8 mouse cellular contexts compared by ENCODE assay signal in the genomic region with DNA sequence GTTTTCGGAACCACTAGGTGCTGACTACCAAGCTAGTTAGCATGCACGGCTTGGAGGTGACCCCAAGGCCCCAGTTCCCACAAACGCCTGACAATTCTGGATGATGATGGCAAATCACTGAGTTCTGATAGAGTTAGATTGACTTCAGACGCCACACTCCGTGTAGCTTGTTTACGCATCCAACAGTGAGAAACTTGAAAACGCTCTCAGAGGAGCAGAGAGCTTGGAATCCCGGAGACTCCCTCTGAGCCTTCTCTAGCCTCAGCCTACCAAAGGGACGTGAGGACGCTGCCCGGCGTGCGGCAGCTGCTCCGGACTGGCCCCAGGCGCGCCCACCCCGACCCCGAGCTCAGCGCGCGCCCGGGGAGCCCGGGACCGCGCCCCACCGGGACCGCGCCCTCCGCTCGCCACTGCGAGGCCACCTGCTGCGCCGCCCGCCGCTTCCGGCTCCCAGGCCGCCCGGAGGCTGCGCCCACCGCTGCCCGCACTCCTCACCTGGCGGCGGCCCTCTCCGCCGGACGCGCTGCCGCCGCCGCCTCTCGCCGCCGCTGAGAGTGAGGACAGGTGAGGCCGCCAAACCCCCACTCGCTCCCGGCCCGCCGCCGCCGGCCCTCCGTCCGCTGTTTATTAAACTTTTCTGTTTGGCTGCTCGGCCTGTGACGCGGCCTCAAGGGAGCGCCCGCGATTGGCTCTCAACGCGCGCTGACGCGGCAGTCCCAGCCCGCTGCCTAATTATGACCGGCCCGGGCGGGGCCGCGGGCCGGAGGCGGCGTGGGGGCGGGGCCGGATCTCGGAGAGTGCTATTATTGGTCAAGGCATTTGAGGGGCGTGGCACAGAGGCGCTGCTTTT. TPM values are rescaled to one million over a fixed set of nuclear protein-coding genes. Genes with fewer than 3 reads are reported as not detected.
DNase-seq lines count a peak whose midpoint lies in the region; ATAC-seq and TF ChIP-seq lines count a peak whose summit lies in the region.

A gene (minus strand): TSS at position 709 of the 850 bp plus-strand sequence.

- ATAC-seq in hindbrain, postnatal 0 days: peak; percentile 99
- peak; percentile 88 for ATAC-seq in megakaryocyte, adult 5-6 weeks (ENCODE audit: poor library complexity, severe bottlenecking)

- no peaks in the 10 kb centered on the region for H3K36me3 ChIP-seq in hindbrain, postnatal 0 days (ENCODE audit: insufficient read depth, low read length)

- H3K27ac ChIP-seq in gastrocnemius, adult 2 months: peak within 1 kb of the TSS; percentile 96
- H3K27ac ChIP-seq in hindbrain, postnatal 0 days: peak within 1 kb of the TSS; percentile 71; the same call in 1 of the 2 replicates
- peak within 1 kb of the TSS; percentile 72 for H3K27ac ChIP-seq in left cerebral cortex, adult 2 months

- under 1% methylated on average over 77 of the region's 87 CpGs for WGBS in hindbrain, postnatal 0 days

- no peaks in the 10 kb centered on the region for H3K9me3 ChIP-seq in hindbrain, postnatal 0 days (ENCODE audit: low read length)

- H3K4me3 ChIP-seq in gastrocnemius, adult 2 months: peak within 1 kb of the TSS; percentile 73
- peak within 1 kb of the TSS; percentile 95 for H3K4me3 ChIP-seq in hindbrain, postnatal 0 days (ENCODE audit: low read length)
- peak within 1 kb of the TSS; percentile 55 for H3K4me3 ChIP-seq in left cerebral cortex, adult 2 months

- H3K27me3 ChIP-seq in hindbrain, postnatal 0 days (ENCODE audit: insufficient read depth, low read length): no peaks in the 10 kb centered on the region

- TF ChIP-seq CTCF in gastrocnemius, adult 2 months (IDR thresholded peaks at IDR 0.05): no peak
- no peak for TF ChIP-seq CTCF in hindbrain, postnatal 0 days (IDR thresholded peaks at IDR 0.05; ENCODE audit: low read depth)
- no peak; the same call in 1 of the 2 replicates for TF ChIP-seq CTCF in left cerebral cortex, adult 2 months (IDR thresholded peaks at IDR 0.05)

- H3K4me1 ChIP-seq in hindbrain, postnatal 0 days (ENCODE audit: insufficient read depth, low read length): 0 out of 2 replicates have a peak, but pooled peaks cover 7% of the 10 kb centered on the region

- peak; percentile 85 for DNase-seq in WW6 (ENCODE audit: low read depth, low spot score)
- peak; percentile 96 to 98 for DNase-seq in cerebellum, postnatal 4 days (ENCODE audit: low spot score in 2 of 2)
- DNase-seq in gastrocnemius, adult 2 months: peak; percentile 99
- peak; percentile 99 for DNase-seq in hindbrain, postnatal 0 days (ENCODE audit: low spot score)
- peak; percentile 98 to 99 for DNase-seq in left cerebral cortex, adult 2 months (ENCODE audit: extremely low spot score in 1 of 2, low spot score in 2 of 2)
- peak; percentile 97 to 98 for DNase-seq in right cerebral cortex, adult 2 months (ENCODE audit: low spot score in 2 of 2)
- DNase-seq in urinary bladder, postnatal 14 days (ENCODE audit: low spot score): peak; percentile 99

- peak within 1 kb of the TSS; percentile 85 for H3K4me2 ChIP-seq in hindbrain, postnatal 0 days (ENCODE audit: low read depth, low read length)

- intact Hi-C loops in gastrocnemius, adult 2 months (cut with DNase I): loop anchor here (5.0 to 10.0 kb wide), 2 partner anchors 85 to 797 kb away; a partner anchor contains a TSS
- intact Hi-C loops in left cerebral cortex, adult 2 months (cut with DNase I): loop anchor here (1.0 kb wide), 1 partner anchor 60 kb away; no protein-coding TSS in a partner anchor

- H3K9ac ChIP-seq in hindbrain, postnatal 0 days (replicated peaks; ENCODE audit: low read length): peak within 1 kb of the TSS; percentile 56

RNA-seq across cellular contexts. Expression of the gene that starts here (rescaled TPM):
- 100 to 1,000 TPM in 1 of 2 experiments, 10 to 100 TPM in 1; 97.9 to 110 TPM for total RNA-seq in gastrocnemius, adult 2 months (2021)
- total RNA-seq in hindbrain, postnatal 0 days (2014; rRNA removed): 82.5 and 104 TPM in 2 replicates
- 141 and 152 TPM in 2 replicates for polyA plus RNA-seq in hindbrain, postnatal 0 days (2015; fragmentation: Nextera tagmentation; extraction: Ambion mirVana)
- total RNA-seq in left cerebral cortex, adult 2 months (2021): 10 to 100 TPM; 66.5 to 67.3 TPM
- total RNA-seq in megakaryocyte, adult 5-6 weeks (2015): 135 and 162 TPM in 2 replicates
- 78.3 and 97.4 TPM in 2 replicates for total RNA-seq in megakaryocyte, adult 5-6 weeks (2017)

Comparison
In these comparisons a context has a peak if more than half of its experiments do, and no peak if none do; other contexts are left out.
1. Peak in every context shown above with its lines: DNase-seq, ATAC-seq, H3K4me3 ChIP-seq and H3K27ac ChIP-seq.